Mouse (Mus musculus) cerebellum, postnatal 36 days (tissue): ENCODE data around the gene Spdye4a.
"Not testable (repeated sequence)": the region's sequence is repeated elsewhere in the genome, so short reads cannot be mapped to it uniquely, and the experiment has no call there.

Experiments used
- DNase-seq, 2 experiments: peaks; one replicate each; pipeline ENCODE4 v3.0.0; 2021 to 2022; ENCODE audit warnings: mixed read lengths in 2 of 2

Gene Spdye4a

GRCm38 (mm10) chr5:143222287-143222686, 4.4 kb downstream of the Spdye4a start:
- no peak for DNase-seq

- DNase-seq = no peak
Measured at GRCm38 (mm10) chr5:143220996-143221395, 5.7 kb downstream of the Spdye4a start.

GRCm38 (mm10) chr5:143213832-143214231, 12.9 kb downstream of the Spdye4a start:
- no peak for DNase-seq

- no peak for DNase-seq
Measured at GRCm38 (mm10) chr5:143205015-143205414, 21.7 kb downstream of the Spdye4a start.

GRCm38 (mm10) chr5:143196506-143196905, 30.2 kb downstream of the Spdye4a start:
- no peak for DNase-seq

GRCm38 (mm10) chr5:143195166-143195565, 31.5 kb downstream of the Spdye4a start:
- DNase-seq = no peak

GRCm38 (mm10) chr5:143194747-143195146, 31.9 kb downstream of the Spdye4a start:
- DNase-seq = not testable (repeated sequence)

GRCm38 (mm10) chr5:143192806-143193205, 33.9 kb downstream of the Spdye4a start:
- DNase-seq = no peak

- DNase-seq = not testable (repeated sequence)
Measured at GRCm38 (mm10) chr5:143188014-143188413, 38.7 kb downstream of the Spdye4a start.

- DNase-seq = peak; percentile 94
Measured at GRCm38 (mm10) chr5:143180255-143181076, 46.2 kb downstream of the Spdye4a start, which contains the start of the genes Rbak and Spdye4b. Gene Rbak (minus strand): TSS chr5:143180775. Gene Spdye4b (plus strand): TSS chr5:143181017.

GRCm38 (mm10) chr5:143179179-143179578, 47.5 kb downstream of the Spdye4a start:
- DNase-seq = no peak

- no peak for DNase-seq
Measured at GRCm38 (mm10) chr5:143177541-143178200, 49.0 kb downstream of the Spdye4a start.

GRCm38 (mm10) chr5:143175970-143176369, 50.7 kb downstream of the Spdye4a start:
- no peak for DNase-seq
